Mouse (Mus musculus) CH12.LX (cell line): ENCODE measurements around the gene Dhx16.
A peak's percentile ranks its signal among the peaks of the same experiment; 100 is the strongest.

Experiments used
- CHD1 ChIP-seq: IDR thresholded peaks from 2 replicates; pipeline ENCODE4 v1.6.1; 2012; ENCODE audit warnings: low read depth, low read length, improper control_type of control experiment, inconsistent platforms
- CTCF ChIP-seq, 2 experiments: IDR thresholded peaks in 1 of 2; conservative IDR thresholded peaks in 1 of 2; 2 replicates each; pipeline ENCODE4 v1.5.1; 2011 to 2012; ENCODE audit warnings: low read depth in 2 of 2, low read length in 2 of 2, improper control_type of control experiment in 1 of 2, inconsistent platforms in 1 of 2, mild to moderate bottlenecking in 1 of 2, moderate library complexity in 1 of 2
- ELF1 ChIP-seq: IDR thresholded peaks from 2 replicates; pipeline ENCODE4 v1.6.1; 2014; ENCODE audit warnings: low read depth, mild to moderate bottlenecking, inconsistent platforms, low read length, improper control_type of control experiment
- EP300 ChIP-seq: IDR thresholded peaks from 2 replicates; pipeline ENCODE4 v1.6.1; 2011; ENCODE audit warnings: low read length, improper control_type of control experiment
- KAT2A ChIP-seq: IDR thresholded peaks from 2 replicates; pipeline ENCODE4 v1.6.1; 2012; ENCODE audit warnings: low read length, improper control_type of control experiment, inconsistent platforms; ENCODE audit not compliant: insufficient replicate concordance
- MAFK ChIP-seq: IDR thresholded peaks from 2 replicates; pipeline ENCODE4 v1.6.1; 2011; ENCODE audit warnings: low read length, improper control_type of control experiment; ENCODE audit not compliant: insufficient replicate concordance
- POLR2A ChIP-seq: IDR thresholded peaks from 2 replicates; pipeline ENCODE4 v1.6.1; 2011; ENCODE audit warnings: low read depth, mild to moderate bottlenecking, improper control_type of control experiment, low read length
- RCOR1 ChIP-seq: conservative IDR thresholded peaks from 2 replicates; pipeline ENCODE4 v1.6.1; 2012; ENCODE audit warnings: low read depth, mild to moderate bottlenecking, inconsistent platforms, low read length, improper control_type of control experiment
- USF1 ChIP-seq: IDR thresholded peaks from 2 replicates; pipeline ENCODE4 v1.6.1; 2014; ENCODE audit warnings: low read depth, mild to moderate bottlenecking, inconsistent platforms, low read length, improper control_type of control experiment
- ZKSCAN1 ChIP-seq: IDR thresholded peaks from 2 replicates; pipeline ENCODE4 v1.6.1; 2012; ENCODE audit warnings: low read depth, inconsistent platforms, low read length, improper control_type of control experiment, borderline replicate concordance
- ZMIZ1 ChIP-seq: IDR thresholded peaks from 2 replicates; pipeline ENCODE4 v1.6.1; 2012; ENCODE audit warnings: low read depth, mild to moderate bottlenecking, inconsistent platforms, low read length, improper control_type of control experiment

GRCm38 (mm10) chr17:35914975-35915374 is 35.4 kb downstream of the Dhx16 start:
- TF ChIP-seq ZMIZ1 (no peak), EP300 (no peak), KAT2A (no peak), CTCF (conservative IDR thresholded peaks at IDR 0.05 in 1 of 2, IDR thresholded peaks at IDR 0.05 in 1 of 2; ENCODE audit: low read depth in 2 of 2, low read length in 2 of 2) (peak in 1 of 2 experiments; percentile 49; a peak in 2 of 4 replicates), POLR2A (no peak), MAFK (no peak), USF1 (no peak), CHD1 (no peak), ZKSCAN1 (no peak), ELF1 (no peak), RCOR1 (no peak)
